Mouse (Mus musculus) spleen, embryonic (tissue): ENCODE results near the gene Arv1.

Source experiments
- CTCF ChIA-PET: fragments of 350-600 bp; sonication (Branson Sonifier 250); formaldehyde crosslinking; loops from one replicate; lab custom pipeline; 2022; lab: Charles Lee

The Arv1 gene

GRCm38 (mm10) chr8:124720938-124721861 lies 739 bp upstream of the Arv1 start:
- CTCF ChIA-PET: no interaction called here

DNA sequence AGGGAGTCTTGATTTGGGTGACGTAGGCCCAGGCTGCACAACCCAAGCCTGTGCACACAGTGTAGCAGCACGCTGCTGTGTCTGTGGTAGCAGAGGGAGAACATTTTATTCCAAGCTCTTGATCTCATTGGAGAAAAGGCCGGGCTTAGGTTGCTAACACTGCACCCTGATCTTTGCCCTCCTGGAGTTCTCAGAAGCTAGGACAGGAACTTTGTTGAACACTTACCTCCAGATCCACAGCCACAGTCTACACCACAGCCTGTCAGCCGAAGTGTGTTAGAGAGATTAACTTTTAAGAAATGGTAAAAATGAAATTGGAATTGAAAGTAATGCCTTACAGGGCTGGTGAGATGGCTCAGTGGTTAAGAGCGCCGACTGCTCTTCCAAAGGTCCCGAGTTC lies 2.4 kb downstream of the Arv1 start:
- CTCF ChIA-PET: no interaction called here

DNA sequence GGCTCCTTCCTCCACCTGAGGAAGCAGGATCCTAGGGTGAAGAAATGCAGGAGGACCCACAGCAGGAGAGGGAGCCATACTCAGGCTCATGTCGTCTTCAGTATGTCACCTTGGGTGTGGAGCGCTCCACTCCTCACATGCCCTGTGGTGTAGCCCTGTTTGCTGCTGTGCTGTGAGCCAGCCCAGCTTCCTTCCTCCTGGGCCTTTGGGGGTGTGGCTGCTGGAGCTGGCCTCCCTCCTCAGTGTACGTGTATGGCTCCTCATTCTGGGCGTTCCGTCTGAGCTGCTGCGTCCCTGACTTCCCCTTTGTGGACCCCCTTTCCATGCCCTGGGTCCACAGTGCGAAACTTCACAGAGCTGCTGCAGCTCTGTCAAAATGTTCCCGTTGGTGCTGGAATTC lies 10.9 kb downstream of the Arv1 start:
- CTCF ChIA-PET: no interaction called here

DNA sequence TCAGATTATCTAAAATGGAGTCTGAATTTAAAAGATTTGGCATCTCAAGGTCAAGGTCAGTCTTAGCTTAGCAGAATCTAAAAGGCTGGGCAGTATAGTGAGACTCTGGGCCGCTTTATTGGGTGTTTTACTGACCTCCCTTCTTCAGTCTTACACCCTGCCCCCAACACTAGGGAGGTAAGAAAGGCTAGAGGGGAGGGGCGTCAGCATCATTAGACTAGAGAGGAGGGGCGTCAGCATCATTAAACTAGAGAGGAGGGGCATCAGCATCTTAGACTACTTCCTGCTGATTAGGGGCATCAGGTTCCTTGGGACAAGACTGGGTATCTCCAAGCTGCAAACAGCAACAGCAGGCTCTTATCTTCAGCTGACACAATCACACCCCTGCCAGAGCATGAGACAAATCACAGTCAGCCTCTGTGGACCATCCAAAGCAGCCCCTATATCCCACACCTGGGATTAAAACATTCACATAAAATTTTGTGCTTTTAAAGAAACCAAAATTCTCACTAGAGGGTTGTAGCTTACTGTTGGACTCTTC lies 13.5 kb downstream of the Arv1 start:
- CTCF ChIA-PET: no interaction called here

GRCm38 (mm10) chr8:124739268-124739667 lies 17.3 kb downstream of the Arv1 start:
- CTCF ChIA-PET: interaction anchor here (0.6 to 1.2 kb wide), 3 partner anchors 9 to 44 kb away, joined by 3 to 5 read pairs (median 4); partner anchors contain the start of gene Fam89a

DNA sequence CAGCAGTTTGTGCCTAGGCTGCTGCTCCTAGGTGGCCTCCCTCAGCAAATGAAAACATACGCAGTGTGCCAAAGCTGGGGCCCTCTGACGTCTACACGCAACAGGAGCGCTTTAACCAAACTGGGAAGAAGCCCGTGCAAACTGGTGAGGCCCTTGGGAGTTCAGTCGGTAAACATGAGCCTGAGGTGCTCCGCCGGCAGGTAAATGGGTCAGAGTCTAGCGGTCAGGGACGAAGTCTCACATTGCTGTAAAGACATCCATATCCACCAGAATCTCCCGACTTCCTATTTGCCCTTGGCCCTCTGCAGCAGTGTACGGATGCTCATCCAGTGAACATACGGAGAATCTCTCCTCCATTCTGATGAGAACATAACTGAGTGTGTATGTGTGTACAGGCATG lies 24.7 kb downstream of the Arv1 start:
- CTCF ChIA-PET: no interaction called here

DNA sequence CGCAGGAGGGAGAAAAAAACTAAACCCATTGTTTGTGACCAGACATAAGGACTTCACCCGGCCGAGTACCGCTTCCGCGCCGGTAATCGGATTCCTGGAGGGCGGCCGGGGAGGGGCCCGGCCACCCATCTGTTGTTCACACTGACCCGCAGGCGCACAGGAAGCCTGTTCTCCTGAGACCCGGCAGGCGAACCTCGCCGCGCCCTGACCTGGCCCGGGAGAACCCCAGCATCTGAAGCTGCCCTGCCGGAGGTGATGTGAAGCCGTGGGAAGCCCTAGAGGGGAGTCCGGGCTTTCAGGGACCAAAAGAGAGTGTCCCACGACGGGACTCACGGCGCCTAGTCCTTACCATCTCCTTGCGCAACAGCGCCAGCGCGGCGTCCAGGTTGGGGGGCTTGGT lies 29.3 kb downstream of the Arv1 start:
- CTCF ChIA-PET: interaction anchor here (1.1 kb wide), 1 partner anchor 12 kb away, joined by 5 read pairs; no protein-coding TSS in a partner anchor

DNA sequence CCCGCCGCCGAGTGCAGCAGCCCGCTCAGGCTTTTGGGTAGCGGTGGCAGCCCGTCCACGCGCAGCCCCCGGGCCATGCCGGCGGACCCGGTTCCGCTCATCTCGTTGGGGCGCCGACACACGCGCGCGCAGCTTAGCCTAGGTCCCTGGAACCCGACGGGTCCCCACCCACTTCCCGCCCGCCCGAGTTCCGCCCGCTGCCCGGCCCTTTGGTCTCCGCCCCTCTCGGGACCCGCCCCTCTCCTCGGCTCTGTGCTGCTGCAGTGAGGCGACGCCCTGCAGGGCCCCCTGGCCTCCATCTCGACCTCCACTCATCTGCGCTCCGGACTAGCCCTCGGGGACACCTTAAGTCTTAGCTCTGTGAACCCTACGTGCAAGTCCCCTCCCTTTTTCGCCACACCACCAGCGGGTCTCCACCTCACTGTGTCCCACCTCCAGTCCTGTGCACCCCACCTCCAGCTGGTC lies 29.8 kb downstream of the Arv1 start, which contains the start of gene Fam89a:
TSS of gene Fam89a (minus strand) at position 124 of the 465 bp plus-strand sequence.
- CTCF ChIA-PET: interaction anchor here (1.1 kb wide), 1 partner anchor 13 kb away, joined by 5 read pairs; no protein-coding TSS in a partner anchor

- CTCF ChIA-PET: no interaction called here
These were observed 30.5 kb downstream of the Arv1 start for GRCm38 (mm10) chr8:124752325-124752862.

DNA sequence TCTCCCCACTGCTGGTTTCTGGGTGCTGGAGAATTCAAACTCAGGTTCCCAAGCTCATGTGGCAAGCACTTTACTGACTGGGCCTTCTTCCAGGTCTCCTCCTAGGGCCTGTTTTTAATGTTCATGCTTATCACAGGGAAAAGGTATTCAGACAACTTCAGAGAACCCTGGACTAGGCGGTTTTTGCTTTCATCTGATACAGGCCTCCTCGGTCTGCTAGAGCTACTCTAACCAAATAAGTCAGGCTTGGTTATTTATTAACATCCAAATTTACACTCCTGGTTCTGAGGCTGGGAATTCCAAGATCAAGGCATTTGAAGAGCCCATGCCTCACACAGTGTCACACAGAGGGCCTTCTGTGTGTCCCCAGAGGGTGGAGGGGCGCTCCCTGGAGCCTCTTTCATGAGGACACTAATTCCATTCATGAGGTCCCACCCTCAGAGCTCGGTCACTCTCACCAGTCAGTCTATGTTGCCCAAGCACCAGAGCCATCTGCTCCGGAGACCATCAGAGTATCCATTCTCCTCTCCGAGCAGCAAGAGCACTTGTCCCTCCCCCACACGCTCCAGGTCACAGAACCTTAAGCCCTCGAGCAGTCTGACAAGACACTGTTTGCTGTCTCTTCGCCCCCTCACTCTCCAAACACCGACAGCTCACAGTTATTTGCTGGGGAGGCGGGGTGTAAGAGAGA lies 32.3 kb downstream of the Arv1 start:
- CTCF ChIA-PET: no interaction called here

- CTCF ChIA-PET: no interaction called here
These were observed 32.9 kb downstream of the Arv1 start for GRCm38 (mm10) chr8:124754792-124755190.

DNA sequence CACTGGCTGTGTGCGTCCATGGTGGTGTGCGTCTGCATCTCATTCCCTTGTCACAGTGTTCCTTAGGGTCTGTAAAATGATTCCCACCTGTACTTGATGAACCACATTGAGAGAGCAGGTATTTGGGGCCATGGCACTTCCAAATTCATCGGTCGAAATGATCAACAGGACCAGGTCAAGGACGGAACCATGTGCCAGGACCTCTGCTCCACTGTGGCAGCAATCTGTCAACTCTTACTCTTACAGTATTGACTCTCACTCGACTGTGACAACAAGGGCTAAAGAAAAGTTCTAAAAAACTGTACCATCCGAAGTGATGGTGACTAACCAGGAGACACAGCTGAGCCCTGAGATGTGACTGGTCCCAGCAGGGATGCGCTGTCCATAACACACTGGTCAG lies 33.5 kb downstream of the Arv1 start:
- CTCF ChIA-PET: no interaction called here

- CTCF ChIA-PET: interaction anchor here (0.7 kb wide), 1 partner anchor 21 kb away, joined by 10 read pairs; no protein-coding TSS in a partner anchor
These were observed 34.2 kb downstream of the Arv1 start for GRCm38 (mm10) chr8:124756153-124756552.

GRCm38 (mm10) chr8:124756601-124757000 lies 34.7 kb downstream of the Arv1 start:
- CTCF ChIA-PET: interaction anchor here (0.7 kb wide), 1 partner anchor 21 kb away, joined by 10 read pairs; no protein-coding TSS in a partner anchor

DNA sequence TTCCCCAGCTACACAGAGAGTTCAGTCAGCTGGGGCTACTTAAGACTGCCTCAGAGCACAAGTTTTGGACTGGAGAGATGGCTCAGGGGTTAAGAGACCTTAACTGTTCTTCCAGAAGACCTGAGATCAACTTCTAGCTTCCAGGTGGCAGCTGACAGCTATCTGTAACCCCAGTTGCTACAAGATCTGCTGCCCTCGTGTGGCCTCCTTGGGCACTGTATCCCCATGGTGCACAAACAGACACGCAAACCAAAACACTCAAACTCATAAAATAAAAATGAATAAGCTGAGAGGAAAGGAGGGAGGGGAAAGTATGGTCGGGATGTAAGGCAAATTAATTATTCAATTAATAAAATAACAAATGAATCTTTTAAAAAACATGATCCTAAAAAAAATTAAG lies 36.6 kb downstream of the Arv1 start:
- CTCF ChIA-PET: no interaction called here

DNA sequence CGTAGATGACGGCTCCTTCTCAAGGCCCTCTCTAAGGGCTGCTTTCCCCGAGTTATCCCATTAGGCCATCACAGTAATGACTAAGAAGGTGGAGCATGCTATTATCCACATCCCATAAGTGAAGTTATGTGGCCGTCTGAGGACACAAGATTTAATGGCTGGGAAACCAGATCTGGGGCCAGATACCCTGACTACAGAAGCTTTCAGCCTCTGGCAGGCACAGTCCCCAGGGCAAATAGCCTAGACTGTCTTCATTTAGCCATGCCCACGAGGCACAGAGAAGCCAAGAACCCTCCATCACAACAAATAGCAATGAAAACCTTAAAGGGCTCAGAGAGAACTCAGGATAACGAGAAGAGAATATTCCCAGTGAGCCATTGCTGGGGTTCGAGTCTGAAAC lies 41.1 kb downstream of the Arv1 start:
- CTCF ChIA-PET: no interaction called here

DNA sequence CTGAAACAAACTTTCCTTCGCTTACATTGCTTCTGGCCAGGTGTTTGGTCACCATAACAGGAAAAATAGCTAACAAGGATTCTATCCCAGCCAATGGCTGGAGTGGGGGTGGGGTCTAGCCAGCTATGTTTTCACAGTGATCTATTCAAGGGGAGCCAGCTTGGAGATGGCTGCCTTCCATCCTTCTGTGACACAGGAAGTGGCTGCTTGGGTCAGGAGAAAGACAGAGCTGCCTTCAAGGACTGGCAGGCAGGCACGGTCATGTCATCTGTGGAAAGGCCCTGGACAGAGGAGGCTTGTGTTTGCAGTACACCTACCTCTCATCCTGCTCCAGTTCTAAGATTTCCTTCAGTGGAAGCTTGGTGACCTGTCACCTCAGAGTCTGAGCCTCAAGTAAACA lies 50.5 kb downstream of the Arv1 start:
- CTCF ChIA-PET: interaction anchor here (0.6 kb wide), 1 partner anchor 118 kb away, joined by 3 read pairs; no protein-coding TSS in a partner anchor

DNA sequence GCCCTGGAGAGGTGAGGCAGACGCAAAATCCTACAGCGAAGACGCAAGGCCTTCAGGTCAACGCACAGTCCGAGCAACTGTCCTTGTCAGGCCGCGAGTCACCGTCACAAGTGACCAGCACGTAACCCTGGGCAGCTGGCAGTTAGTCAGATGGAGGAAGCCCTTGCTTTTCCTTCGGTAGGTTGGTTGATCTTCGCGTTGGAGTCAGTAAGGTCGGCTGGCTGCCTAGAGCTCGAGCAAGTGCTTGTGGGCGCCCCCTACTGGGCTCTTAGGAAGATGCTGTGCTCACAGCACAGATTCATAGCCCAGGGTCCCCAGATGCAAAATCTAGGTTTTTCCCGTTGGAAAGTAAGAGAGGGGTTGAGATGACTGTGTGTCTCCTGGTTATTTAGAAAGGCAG lies 53.8 kb downstream of the Arv1 start:
- CTCF ChIA-PET: no interaction called here

- CTCF ChIA-PET: no interaction called here
These were observed 58.3 kb downstream of the Arv1 start for GRCm38 (mm10) chr8:124780236-124780635.

GRCm38 (mm10) chr8:124782431-124782830 lies 60.5 kb downstream of the Arv1 start:
- CTCF ChIA-PET: no interaction called here

GRCm38 (mm10) chr8:124783228-124783627 lies 61.3 kb downstream of the Arv1 start:
- CTCF ChIA-PET: no interaction called here
